Mouse (Mus musculus) testis, postnatal 14 days (tissue): ENCODE data around the gene Gm42906.

Source experiments
- DNase-seq: peaks from one replicate; pipeline ENCODE4 v3.0.0; 2021; ENCODE audit warnings: low spot score

Gm42906 gene

GRCm38 (mm10) chr5:151298371-151298770 lies 129.6 kb downstream of the Gm42906 start:
- DNase-seq: no peak

GRCm38 (mm10) chr5:151296244-151296643 lies 131.7 kb downstream of the Gm42906 start:
- no peak for DNase-seq

- no peak for DNase-seq
These were observed 134.4 kb downstream of the Gm42906 start for GRCm38 (mm10) chr5:151293591-151293990.

GRCm38 (mm10) chr5:151292310-151292709 lies 135.7 kb downstream of the Gm42906 start:
- peak; percentile 44 for DNase-seq

- DNase-seq: no peak
These were observed 141.6 kb downstream of the Gm42906 start for GRCm38 (mm10) chr5:151286331-151286730.

- DNase-seq: no peak
These were observed 148.4 kb downstream of the Gm42906 start for GRCm38 (mm10) chr5:151279531-151279930.

GRCm38 (mm10) chr5:151277927-151278326 lies 150.0 kb downstream of the Gm42906 start:
- no peak for DNase-seq

- DNase-seq: no peak
These were observed 152.0 kb downstream of the Gm42906 start for GRCm38 (mm10) chr5:151275986-151276385.

GRCm38 (mm10) chr5:151274265-151274664 lies 153.7 kb downstream of the Gm42906 start:
- DNase-seq: no peak

- no peak for DNase-seq
These were observed 157.1 kb downstream of the Gm42906 start for GRCm38 (mm10) chr5:151270815-151271214.

GRCm38 (mm10) chr5:151266896-151267634 lies 160.9 kb downstream of the Gm42906 start:
- no peak for DNase-seq

GRCm38 (mm10) chr5:151261558-151261957 lies 166.4 kb downstream of the Gm42906 start:
- DNase-seq: no peak

- DNase-seq: no peak
These were observed 175.8 kb downstream of the Gm42906 start for GRCm38 (mm10) chr5:151252213-151252612.

- no peak for DNase-seq
These were observed 176.3 kb downstream of the Gm42906 start for GRCm38 (mm10) chr5:151251656-151252055.

GRCm38 (mm10) chr5:151248671-151249620 lies 179.0 kb downstream of the Gm42906 start:
- DNase-seq: no peak

GRCm38 (mm10) chr5:151248084-151248483 lies 179.9 kb downstream of the Gm42906 start:
- no peak for DNase-seq

GRCm38 (mm10) chr5:151247115-151247875 lies 180.7 kb downstream of the Gm42906 start:
- DNase-seq: no peak

- DNase-seq: no peak
These were observed 181.7 kb downstream of the Gm42906 start for GRCm38 (mm10) chr5:151246287-151246686.

- DNase-seq: no peak
These were observed 182.4 kb downstream of the Gm42906 start for GRCm38 (mm10) chr5:151245571-151245970.

GRCm38 (mm10) chr5:151238730-151239129 lies 189.2 kb downstream of the Gm42906 start:
- no peak for DNase-seq

GRCm38 (mm10) chr5:151236411-151236810 lies 191.6 kb downstream of the Gm42906 start:
- no peak for DNase-seq

GRCm38 (mm10) chr5:151233400-151234031 lies 194.4 kb downstream of the Gm42906 start, which contains the start of gene Stard13:
Gene Stard13, minus strand, starts transcription at chr5:151233836.
- peak; percentile 10 for DNase-seq
